Mouse (Mus musculus) intestine, postnatal 0 days (tissue): ENCODE measurements around the gene Sema3d. TPM values are rescaled to one million over a fixed set of nuclear protein-coding genes. Genes with fewer than 3 reads are reported as not detected.

Experiments used
- ATAC-seq: fragments of 200-750 bp; cut with Nextera tagmentation; 2 replicates; pipeline ENCODE4 v1.8.0; 2017; ENCODE audit warnings: mild to moderate bottlenecking, moderate TSS enrichment, moderate library complexity
- H3K27ac ChIP-seq: fragments of 300-500 bp; sonication (generic); 2 replicates; pipeline ENCODE4 v1.5.1; 2014; ENCODE audit warnings: mild to moderate bottlenecking, low read depth, low read length, moderate library complexity
- H3K27me3 ChIP-seq: fragments of 300-500 bp; sonication (generic); replicated peaks from 2 replicates; pipeline ENCODE4 v1.6.1; 2014; ENCODE audit warnings: low read length, mixed read lengths; ENCODE audit not compliant: control insufficient read depth, insufficient read depth
- H3K36me3 ChIP-seq: fragments of 300-500 bp; sonication (generic); 2 replicates; pipeline ENCODE4 v1.6.1; 2014; ENCODE audit warnings: mild to moderate bottlenecking, moderate library complexity; ENCODE audit not compliant: control insufficient read depth, insufficient read depth
- H3K4me1 ChIP-seq: fragments of 300-500 bp; sonication (generic); replicated peaks from 2 replicates; pipeline ENCODE4 v1.6.1; 2014; ENCODE audit warnings: antibody characterized with exemption, low read length, mixed read lengths; ENCODE audit not compliant: control insufficient read depth, insufficient read depth
- H3K4me2 ChIP-seq: fragments of 300-500 bp; sonication (generic); replicated peaks from 2 replicates; pipeline ENCODE4 v1.6.1; 2014; ENCODE audit warnings: low read depth, mild to moderate bottlenecking, moderate library complexity
- H3K4me3 ChIP-seq: fragments of 300-500 bp; sonication (generic); 2 replicates; pipeline ENCODE4 v1.5.1; 2014; ENCODE audit warnings: low read depth, low read length
- H3K9ac ChIP-seq: fragments of 300-500 bp; sonication (generic); 2 replicates; pipeline ENCODE4 v1.6.1; 2014; ENCODE audit warnings: mild to moderate bottlenecking, low read depth, low read length
- H3K9me3 ChIP-seq: fragments of 300-500 bp; sonication (generic); 2 replicates; pipeline ENCODE4 v1.6.1; 2016; ENCODE audit warnings: mixed run types; ENCODE audit not compliant: control insufficient read depth
- CTCF ChIP-seq: sonication (generic); IDR thresholded peaks from 2 replicates; pipeline ENCODE4 v1.5.1; 2016; ENCODE audit warnings: low read depth, mild to moderate bottlenecking, control low read depth, antibody characterized with exemption, moderate library complexity
- WGBS: fragments of 180-500 bp; shearing (Covaris S2); extraction: QIAGEN DNeasy Blood & Tissue Kit; methylation state at CpG from one replicate; pipeline ENCODE4 v1.1.7; 2014; 5-methylcytosine and 5-hydroxymethylcytosine counted together
- polyA plus RNA-seq: library from polyadenylated mRNA; unstranded; fragments of >200 nt; fragmentation: Nextera tagmentation; extraction: Ambion mirVana; gene quantifications from 2 replicates; pipeline ENCODE4 v1.2.1, GENCODE M21; 2015

Sema3d gene
- polyA plus RNA-seq, 1 experiment from 2014 or later: 4.1 TPM

GRCm38 (mm10) chr5:12555401-12555800 is 172.2 kb downstream of the Sema3d start:
- no peaks in the 10 kb centered on the region for H3K9me3 ChIP-seq
- H3K9ac ChIP-seq: no peak overlapping the region
- no peaks in the 10 kb centered on the region for H3K27me3 ChIP-seq
- TF ChIP-seq CTCF: no peak
- no peaks in the 10 kb centered on the region for H3K36me3 ChIP-seq
- no peak for ATAC-seq
- no peaks in the 10 kb centered on the region for H3K4me1 ChIP-seq
- H3K4me2 ChIP-seq: no peak overlapping the region
- no peak overlapping the region for H3K4me3 ChIP-seq
- 82% methylated on average over 3 of the region's 3 CpGs for WGBS
- H3K27ac ChIP-seq: no peak overlapping the region

- peak; percentile 71 for TF ChIP-seq CTCF
- 55% methylated on average over 2 of the region's 2 CpGs for WGBS
Observed at GRCm38 (mm10) chr5:12557889-12558288, 174.7 kb downstream of the Sema3d start.

GRCm38 (mm10) chr5:12561740-12562139 is 178.6 kb downstream of the Sema3d start:
- Histone ChIP-seq H3K4me1 (no peaks in the 10 kb centered on the region), H3K36me3 (no peaks in the 10 kb centered on the region), H3K9ac (no peak overlapping the region), H3K4me3 (no peak overlapping the region), H3K9me3 (no peaks in the 10 kb centered on the region), H3K27me3 (no peaks in the 10 kb centered on the region), H3K4me2 (no peak overlapping the region), H3K27ac (no peak overlapping the region)
- WGBS: 34% methylated on average over 2 of the region's 2 CpGs
- TF ChIP-seq CTCF: no peak
- no peak for ATAC-seq

More at GRCm38 (mm10) chr5:12557889-12558288, 174.7 kb downstream of the Sema3d start:
- no peak for ATAC-seq
- H3K4me1 ChIP-seq: no peaks in the 10 kb centered on the region
- no peaks in the 10 kb centered on the region for H3K9me3 ChIP-seq
- H3K36me3 ChIP-seq: no peaks in the 10 kb centered on the region
- no peak overlapping the region for H3K27ac ChIP-seq
- no peak overlapping the region for H3K9ac ChIP-seq
- H3K4me2 ChIP-seq: no peak overlapping the region
- H3K4me3 ChIP-seq: no peak overlapping the region
- no peaks in the 10 kb centered on the region for H3K27me3 ChIP-seq

GRCm38 (mm10) chr5:12562204-12562603 is 179.0 kb downstream of the Sema3d start:
- H3K4me2 ChIP-seq: no peak overlapping the region
- no peaks in the 10 kb centered on the region for H3K9me3 ChIP-seq
- no peaks in the 10 kb centered on the region for H3K27me3 ChIP-seq
- no peaks in the 10 kb centered on the region for H3K36me3 ChIP-seq
- peak; percentile 86 for TF ChIP-seq CTCF
- no peak for ATAC-seq
- WGBS: 36% methylated on average over 5 of the region's 5 CpGs
- no peak overlapping the region for H3K9ac ChIP-seq
- no peak overlapping the region for H3K4me3 ChIP-seq
- H3K27ac ChIP-seq: no peak overlapping the region
- H3K4me1 ChIP-seq: no peaks in the 10 kb centered on the region

GRCm38 (mm10) chr5:12563132-12563531 is 179.9 kb downstream of the Sema3d start:
- no peak overlapping the region for H3K4me3 ChIP-seq
- no peaks in the 10 kb centered on the region for H3K27me3 ChIP-seq
- 75% methylated on average over 11 of the region's 11 CpGs for WGBS
- H3K36me3 ChIP-seq: no peaks in the 10 kb centered on the region
- no peaks in the 10 kb centered on the region for H3K9me3 ChIP-seq
- no peak overlapping the region for H3K27ac ChIP-seq
- ATAC-seq: no peak
- H3K4me1 ChIP-seq: no peaks in the 10 kb centered on the region
- no peak overlapping the region for H3K4me2 ChIP-seq
- no peak overlapping the region for H3K9ac ChIP-seq
- TF ChIP-seq CTCF: no peak

- no peak overlapping the region for H3K4me2 ChIP-seq
- WGBS: 59% methylated on average over 2 of the region's 2 CpGs
- no peak overlapping the region for H3K9ac ChIP-seq
- no peaks in the 10 kb centered on the region for H3K36me3 ChIP-seq
- H3K27ac ChIP-seq: no peak overlapping the region
- TF ChIP-seq CTCF: peak; percentile 60
- H3K4me1 ChIP-seq: no peaks in the 10 kb centered on the region
- H3K4me3 ChIP-seq: no peak overlapping the region
- no peaks in the 10 kb centered on the region for H3K27me3 ChIP-seq
- H3K9me3 ChIP-seq: no peaks in the 10 kb centered on the region
- ATAC-seq: no peak
Observed at GRCm38 (mm10) chr5:12564602-12565220, 181.5 kb downstream of the Sema3d start.

GRCm38 (mm10) chr5:12566568-12566967 is 183.4 kb downstream of the Sema3d start:
- TF ChIP-seq CTCF: no peak
- H3K4me3 ChIP-seq: no peak overlapping the region
- no peak for ATAC-seq
- H3K27ac ChIP-seq: no peak overlapping the region
- H3K36me3 ChIP-seq: no peaks in the 10 kb centered on the region
- H3K9ac ChIP-seq: no peak overlapping the region
- H3K9me3 ChIP-seq: no peaks in the 10 kb centered on the region
- WGBS: 54% methylated on average over 1 of the region's 1 CpGs
- H3K4me2 ChIP-seq: no peak overlapping the region
- H3K4me1 ChIP-seq: no peaks in the 10 kb centered on the region
- H3K27me3 ChIP-seq: no peaks in the 10 kb centered on the region
